Mouse (Mus musculus): ENCODE results near the gene Il1rapl2.

Gene Il1rapl2

DNA sequence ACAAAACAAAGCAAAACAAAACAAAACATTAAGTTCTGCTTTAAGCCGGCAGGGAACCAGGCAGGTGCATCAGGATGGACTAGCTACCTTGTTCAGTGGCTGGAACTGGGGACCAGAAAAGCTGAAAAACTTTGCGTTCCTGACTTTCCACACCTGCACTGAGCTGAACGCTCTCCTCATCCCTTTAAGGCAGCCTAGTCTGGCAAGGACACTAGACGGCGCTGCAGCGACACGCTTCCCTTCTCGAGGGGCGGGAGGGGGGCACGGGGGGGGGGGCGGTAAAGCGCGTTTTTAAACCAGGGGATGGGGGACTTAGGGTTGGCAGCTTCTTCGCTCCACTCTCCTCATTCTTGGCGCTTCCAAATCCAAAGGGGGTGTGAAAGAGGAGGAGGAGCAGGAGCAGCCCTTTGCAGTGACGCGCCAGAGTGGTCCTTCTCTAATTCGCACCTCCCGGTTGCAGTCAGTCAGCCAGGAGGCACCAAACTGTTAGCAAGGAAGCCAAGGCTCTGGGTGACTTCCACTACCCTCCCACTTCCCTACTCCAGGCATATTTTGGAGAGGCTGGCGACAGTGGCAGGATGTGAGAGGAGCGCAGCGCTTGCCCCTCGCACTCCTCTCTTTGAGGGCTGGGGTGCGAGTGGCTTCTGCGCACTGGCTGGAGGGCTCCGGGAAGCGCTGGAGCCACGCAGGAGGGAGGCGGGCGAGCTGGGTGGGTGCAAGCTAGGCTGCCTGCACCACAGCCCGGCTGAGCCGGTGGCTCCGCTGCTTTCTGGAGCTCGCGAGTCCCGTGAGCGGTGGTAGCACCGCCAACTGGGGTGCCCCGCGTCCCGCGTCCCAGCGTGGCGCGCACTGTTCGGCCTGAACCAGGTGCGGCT is at the start of gene Il1rapl2:
Gene Il1rapl2, plus strand, starts transcription at position 288 of the 875 bp plus-strand sequence.
- no peak for DNase-seq (ENCODE audit: low read depth)

DNA sequence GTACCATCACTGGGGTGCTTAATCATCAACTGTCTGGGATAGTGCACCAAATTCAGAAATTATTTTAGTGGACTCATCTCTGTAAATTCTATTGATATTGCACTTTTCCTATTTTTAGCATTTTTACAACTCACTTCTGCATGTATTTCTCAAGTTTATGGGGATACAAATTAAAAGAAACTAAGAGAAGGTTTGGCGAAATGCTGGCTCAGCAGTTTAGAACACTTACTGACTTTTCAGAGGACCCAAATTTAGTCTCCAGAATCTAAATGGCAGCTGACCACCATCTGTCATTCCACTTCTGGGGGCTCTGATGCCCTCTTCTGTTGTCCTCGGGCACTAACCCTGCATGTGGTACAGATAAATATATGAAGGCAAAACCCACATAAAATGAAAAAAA is 22.1 kb upstream of the Il1rapl2 start:
- DNase-seq (ENCODE audit: low read depth), result no peak

- DNase-seq (ENCODE audit: low read depth), result no peak
Observed at GRCm38 (mm10) chrX:137569472-137570188, 778 bp upstream of the Il1rapl2 start.

GRCm38 (mm10) chrX:137582656-137583055 is 12.2 kb downstream of the Il1rapl2 start:
- no peak for DNase-seq (ENCODE audit: low read depth)

DNA sequence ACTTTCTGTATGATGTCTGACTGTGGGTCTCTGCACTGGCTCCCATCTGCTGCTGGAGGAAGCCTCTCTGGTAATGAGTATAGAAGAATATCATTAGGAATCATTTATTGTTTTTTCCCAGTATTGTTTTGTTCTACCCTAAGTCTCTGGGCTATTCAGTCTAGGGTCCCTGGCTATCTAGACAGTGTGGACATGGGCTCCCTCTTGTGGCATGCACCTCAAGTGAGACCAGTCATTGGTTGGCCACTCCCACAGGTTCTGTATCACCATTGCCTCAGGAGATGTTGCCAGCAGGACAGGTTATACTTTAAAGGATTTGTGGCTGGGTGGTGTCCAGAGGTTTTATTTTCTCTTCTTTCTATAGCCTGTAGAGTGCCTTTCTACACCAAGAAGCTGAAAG is 50.3 kb downstream of the Il1rapl2 start:
- no peak for DNase-seq (ENCODE audit: low read depth)

DNA sequence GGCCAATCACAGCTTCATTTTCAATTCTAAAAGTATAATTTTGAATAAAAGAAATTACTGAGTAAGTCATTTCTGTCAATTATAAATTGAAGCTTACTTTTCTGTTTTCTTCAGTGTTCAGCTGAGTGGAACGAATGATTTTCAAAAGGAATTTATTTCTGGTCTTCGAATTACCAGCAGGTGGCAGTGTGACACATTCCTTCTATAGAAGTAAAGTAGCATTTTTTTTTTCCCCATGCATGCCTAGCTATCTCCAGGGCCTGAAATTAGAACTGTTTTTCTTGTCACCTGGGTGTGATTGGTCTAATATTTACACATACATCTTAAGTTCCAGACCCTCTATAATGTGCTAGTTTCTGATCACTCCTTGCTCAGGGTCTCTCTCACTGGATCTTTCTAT is 96.6 kb downstream of the Il1rapl2 start:
- peak; percentile 1 for DNase-seq (ENCODE audit: low read depth)

GRCm38 (mm10) chrX:137687974-137688373 is 117.6 kb downstream of the Il1rapl2 start:
- no peak for DNase-seq (ENCODE audit: low read depth)

DNA sequence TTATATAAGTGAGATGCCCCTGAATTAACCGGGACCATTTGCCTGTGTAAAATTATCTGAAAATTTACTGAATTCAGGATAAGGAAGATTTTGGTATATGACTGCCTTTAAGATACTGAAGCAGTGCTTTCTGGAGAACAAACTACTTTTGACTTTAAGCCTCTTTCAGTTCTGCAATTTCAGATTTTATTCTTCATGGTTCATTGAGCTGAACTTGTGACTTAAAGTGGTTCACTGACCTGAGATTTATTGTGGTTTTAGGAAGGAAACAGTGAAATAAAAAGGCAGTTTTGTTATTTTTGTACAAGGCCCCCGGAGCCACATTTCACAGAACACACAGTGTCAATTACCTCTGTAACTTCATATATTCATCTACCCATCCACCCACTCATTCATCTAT is 129.6 kb downstream of the Il1rapl2 start:
- DNase-seq (ENCODE audit: low read depth), result no peak

DNA sequence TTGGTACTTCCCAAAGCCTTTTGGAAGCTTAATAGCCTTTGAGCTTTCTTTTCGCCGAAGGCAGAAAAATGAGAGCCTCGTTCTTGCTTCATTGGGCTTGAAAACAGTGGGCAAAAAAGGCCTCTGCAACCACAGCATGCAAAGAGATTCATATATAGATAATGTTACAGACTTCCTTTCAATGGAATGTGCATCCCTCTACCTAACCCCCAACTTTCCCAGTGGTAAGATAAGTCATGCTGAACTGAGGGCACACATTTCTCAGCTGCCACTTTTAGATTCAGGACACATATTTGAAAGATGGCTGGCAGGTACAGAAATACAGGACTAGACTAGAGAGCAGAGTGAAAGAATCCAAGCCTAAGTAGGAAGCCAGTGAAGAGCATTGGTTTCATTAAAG is 185.1 kb downstream of the Il1rapl2 start:
- DNase-seq (ENCODE audit: low read depth), result no peak

- no peak for DNase-seq (ENCODE audit: low read depth)
Observed at GRCm38 (mm10) chrX:137805484-137806200, 235.2 kb downstream of the Il1rapl2 start.

- no peak for DNase-seq (ENCODE audit: low read depth)
Observed at GRCm38 (mm10) chrX:137806231-137807114, 236.1 kb downstream of the Il1rapl2 start.

- no peak for DNase-seq (ENCODE audit: low read depth)
Observed at GRCm38 (mm10) chrX:137809526-137809925, 239.1 kb downstream of the Il1rapl2 start.

- no peak for DNase-seq (ENCODE audit: low read depth)
Observed at GRCm38 (mm10) chrX:137812151-137812550, 241.7 kb downstream of the Il1rapl2 start.

GRCm38 (mm10) chrX:137848936-137849335 is 278.5 kb downstream of the Il1rapl2 start:
- no peak for DNase-seq (ENCODE audit: low read depth)

DNA sequence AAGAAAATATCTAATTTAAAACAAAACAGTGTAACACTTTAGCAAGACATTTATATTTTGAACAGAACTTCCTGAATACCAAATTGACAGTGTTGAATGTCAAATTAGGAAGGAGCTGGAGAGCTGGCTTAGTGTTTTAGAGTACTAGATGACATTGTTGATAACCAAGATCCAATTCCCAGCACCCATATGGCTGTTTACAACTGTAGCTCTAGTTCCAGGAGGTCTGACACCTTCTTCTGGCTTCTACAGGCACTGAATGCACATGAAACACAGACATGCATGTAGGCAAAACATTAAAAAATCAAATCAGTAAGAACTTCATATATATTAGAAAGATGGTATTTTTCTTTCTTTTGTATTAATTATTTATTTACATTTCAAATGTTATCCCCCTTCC is 353.1 kb downstream of the Il1rapl2 start:
- DNase-seq (ENCODE audit: low read depth), result no peak

GRCm38 (mm10) chrX:137926835-137927234 is 356.4 kb downstream of the Il1rapl2 start:
- no peak for DNase-seq (ENCODE audit: low read depth)

- no peak for DNase-seq (ENCODE audit: low read depth)
Observed at GRCm38 (mm10) chrX:137947741-137948140, 377.3 kb downstream of the Il1rapl2 start.

- no peak for DNase-seq (ENCODE audit: low read depth)
Observed at GRCm38 (mm10) chrX:137971306-137971705, 400.9 kb downstream of the Il1rapl2 start.

DNA sequence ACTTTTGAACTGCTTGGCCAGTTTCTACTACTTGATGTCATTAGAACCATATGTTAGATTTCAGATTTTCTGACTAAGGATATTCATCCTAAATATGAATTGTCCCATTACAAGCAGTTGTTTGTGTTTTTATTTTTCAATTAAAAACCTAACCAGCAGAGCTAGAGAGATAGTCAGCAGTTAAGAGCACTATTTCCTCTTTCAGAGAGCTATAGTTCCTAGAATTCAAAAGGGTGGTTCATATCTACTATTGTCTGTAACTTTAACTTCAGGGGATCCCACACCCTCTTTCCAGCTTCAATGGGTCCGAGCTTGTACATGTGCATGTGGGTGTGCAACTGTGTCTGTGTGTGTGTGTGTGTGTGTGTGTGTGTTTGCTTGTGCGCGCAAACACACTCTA is 472.7 kb downstream of the Il1rapl2 start:
- no peak for DNase-seq (ENCODE audit: low read depth)

DNA sequence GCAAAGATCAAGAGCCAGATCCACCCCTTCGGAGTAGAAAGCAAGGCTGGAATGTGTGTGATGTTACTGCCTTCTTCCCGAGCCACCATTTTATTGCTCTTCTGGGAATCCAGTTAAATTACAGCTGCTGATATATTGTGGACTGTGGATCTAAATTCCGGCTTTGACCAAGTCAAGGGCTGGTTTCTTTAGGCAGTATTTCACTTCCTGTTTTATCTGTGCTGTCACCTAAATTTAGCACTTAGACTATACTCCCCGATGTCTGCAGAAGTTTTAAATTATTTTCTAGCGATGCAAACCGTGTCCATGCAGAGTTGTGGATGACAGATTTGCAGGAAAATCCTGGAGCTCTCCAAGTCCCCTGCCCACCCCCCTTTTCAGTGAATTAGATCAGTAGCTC is 533.5 kb downstream of the Il1rapl2 start:
- DNase-seq (ENCODE audit: low read depth), result no peak

DNA sequence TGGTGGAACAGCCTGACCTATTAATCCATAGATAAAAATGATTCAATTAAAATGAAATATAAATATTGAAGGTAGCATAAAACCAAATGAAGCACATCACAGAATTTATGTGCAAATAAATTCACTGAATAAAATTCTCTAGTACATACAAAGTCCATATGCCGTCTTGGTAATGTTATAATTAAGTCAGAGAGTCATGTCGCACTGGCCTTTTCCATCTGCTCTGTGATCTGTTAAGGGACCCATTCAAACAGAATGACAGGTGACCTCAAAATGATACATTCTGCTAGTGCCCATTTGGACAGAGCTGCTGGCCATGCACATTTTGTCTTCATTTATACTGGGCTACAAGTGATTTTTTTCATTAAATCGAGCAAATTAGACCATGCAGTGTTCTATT is 534.3 kb downstream of the Il1rapl2 start:
- no peak for DNase-seq (ENCODE audit: low read depth)

DNA sequence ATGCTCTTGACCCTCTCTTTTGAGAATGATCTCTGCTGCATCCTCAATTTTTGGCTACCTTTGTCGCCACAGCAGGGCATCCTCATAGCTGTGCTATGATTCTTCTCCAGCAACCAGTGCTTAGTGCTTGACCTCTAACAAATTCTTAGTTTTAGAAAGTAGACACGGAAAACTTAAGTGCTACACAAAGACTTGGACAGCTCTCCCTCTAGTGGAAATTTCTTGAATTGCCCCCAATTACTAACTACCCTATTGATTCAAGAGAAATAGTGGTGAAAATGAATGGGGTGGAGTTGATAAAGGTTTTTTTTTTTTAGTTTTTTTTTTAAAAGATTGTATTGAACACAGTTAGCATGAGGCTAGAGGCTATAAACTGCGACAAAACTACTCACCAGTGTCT is 599.7 kb downstream of the Il1rapl2 start:
- DNase-seq (ENCODE audit: low read depth), result no peak
